Mouse (Mus musculus) cerebellum, adult 2 months (tissue): ENCODE data around the gene Lypd6.

Experiments used
- CTCF ChIP-seq: fragments of 200-500 bp; IDR thresholded peaks from 2 replicates; pipeline ENCODE4 v1.5.1; 2011; ENCODE audit warnings: low read depth, mild to moderate bottlenecking, control low read depth, low read length, moderate library complexity, borderline replicate concordance; ENCODE audit not compliant: insufficient read depth
- POLR2A ChIP-seq: fragments of 200-500 bp; IDR thresholded peaks from 2 replicates; pipeline ENCODE4 v1.6.1; 2011; ENCODE audit warnings: low read length, control low read depth, borderline replicate concordance; ENCODE audit not compliant: insufficient read depth

GRCm38 (mm10) chr2:50220574-50220973 is 154.3 kb downstream of the Lypd6 start:
- TF ChIP-seq CTCF (no peak), POLR2A (no peak)
